Mouse (Mus musculus) T-cell, adult 2 months (primary cell): ENCODE data around the gene Ccdc105.

ENCODE experiments used
- DNase-seq: peaks from one replicate; pipeline ENCODE4 v3.0.0; 2022; ENCODE audit warnings: low spot score

The Ccdc105 gene

DNA sequence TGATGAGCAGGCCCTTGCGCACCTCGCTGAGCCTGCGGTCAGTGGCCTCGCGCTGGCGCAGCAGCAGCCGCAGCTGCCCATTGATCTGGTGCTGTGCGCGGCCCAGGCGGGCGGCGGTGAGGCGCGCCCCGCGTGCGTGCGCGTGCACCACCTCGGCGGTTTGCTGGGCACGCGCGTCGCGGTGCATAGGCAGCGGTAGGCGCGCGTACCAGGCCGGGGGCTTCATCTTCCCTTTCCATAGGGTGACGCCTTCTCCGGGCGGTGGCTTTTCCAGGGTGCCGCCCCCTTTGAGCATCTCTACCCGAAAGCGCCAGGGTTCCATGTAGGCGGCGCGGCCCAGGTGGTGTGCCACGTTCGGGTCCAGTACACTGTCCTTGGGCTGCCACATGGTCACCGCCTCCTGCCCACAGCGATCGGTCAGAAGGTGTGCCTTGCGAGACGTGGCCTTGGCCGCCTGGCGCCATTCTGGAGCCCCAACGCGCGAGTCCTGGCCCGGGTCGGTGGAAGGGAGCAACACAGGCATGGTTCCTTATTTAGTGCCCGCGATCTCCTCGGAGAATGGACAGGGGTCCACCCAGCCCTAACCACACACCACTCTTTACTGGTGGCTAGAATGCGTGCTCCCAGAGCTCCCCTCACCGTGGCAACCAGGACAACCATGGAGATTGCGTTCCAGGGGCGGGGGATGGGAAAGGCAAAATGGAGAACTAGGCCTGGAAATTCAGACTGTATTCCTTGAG lies at the start of gene Ccdc105:
Ccdc105 (minus strand) TSS at position 614 of the 740 bp plus-strand sequence.
- DNase-seq: no peak

DNA sequence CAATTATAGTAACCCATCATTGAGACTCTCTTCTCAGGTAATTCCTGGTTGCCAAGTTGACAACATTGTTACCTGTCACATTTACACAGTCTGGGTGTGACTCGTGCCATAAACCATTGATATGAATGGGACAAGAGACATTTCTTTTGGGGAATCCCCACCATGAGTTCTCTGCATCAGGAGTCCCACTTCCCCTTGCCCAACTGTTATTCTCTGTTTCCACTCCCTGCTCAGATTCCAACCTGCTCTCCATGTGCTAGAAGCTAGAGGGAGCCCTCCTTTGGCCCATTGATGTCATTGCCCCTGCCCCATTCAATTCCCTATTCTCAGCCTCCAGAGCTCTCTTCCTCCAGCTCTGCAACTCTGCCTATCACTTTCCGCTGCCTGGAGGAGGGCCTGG lies 48.6 kb upstream of the Ccdc105 start:
- no peak for DNase-seq

DNA sequence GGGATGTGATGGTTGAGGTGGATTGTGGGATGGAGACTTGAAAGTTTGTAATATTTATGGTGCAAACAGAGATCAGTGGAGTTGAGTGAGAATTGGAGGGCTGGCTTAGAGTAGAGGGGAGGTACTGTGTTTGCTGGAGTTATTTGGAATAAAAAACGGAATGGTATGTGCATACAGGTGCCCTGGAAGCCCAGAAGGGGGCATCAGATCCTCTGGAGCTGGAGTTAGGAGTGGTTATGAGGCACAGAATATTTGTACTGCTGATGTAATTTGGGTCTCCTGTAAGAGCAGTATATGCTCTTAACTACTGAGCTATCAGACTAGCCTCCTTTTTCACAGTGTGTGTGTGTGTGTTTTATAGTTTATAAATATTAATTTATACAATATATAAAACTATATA lies 37.7 kb upstream of the Ccdc105 start:
- no peak for DNase-seq

DNA sequence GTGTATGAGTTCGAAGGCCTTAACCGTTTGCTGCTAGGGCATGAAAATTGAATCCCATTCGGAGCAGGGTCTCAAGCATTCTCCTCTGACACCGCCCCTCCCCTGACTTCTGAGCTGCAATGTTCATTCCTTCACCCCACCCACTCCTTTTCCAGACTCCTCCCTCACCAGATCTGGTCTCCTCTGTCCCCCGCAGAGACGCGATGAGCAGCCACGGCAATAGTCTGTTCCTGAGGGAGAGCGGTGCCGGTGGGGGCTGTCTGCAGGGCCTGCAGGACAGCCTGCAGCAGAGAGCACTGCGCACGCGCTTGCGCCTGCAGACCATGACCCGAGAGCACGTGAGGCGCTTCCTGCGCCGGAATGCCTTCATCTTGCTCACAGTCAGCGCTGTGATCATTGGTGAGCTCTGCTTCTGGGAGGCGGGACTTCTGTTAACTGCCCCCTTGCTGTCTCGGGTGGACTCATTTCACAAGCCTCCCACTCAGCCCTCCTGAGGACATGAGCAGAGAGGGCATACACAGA lies 34.8 kb upstream of the Ccdc105 start:
- no peak for DNase-seq

DNA sequence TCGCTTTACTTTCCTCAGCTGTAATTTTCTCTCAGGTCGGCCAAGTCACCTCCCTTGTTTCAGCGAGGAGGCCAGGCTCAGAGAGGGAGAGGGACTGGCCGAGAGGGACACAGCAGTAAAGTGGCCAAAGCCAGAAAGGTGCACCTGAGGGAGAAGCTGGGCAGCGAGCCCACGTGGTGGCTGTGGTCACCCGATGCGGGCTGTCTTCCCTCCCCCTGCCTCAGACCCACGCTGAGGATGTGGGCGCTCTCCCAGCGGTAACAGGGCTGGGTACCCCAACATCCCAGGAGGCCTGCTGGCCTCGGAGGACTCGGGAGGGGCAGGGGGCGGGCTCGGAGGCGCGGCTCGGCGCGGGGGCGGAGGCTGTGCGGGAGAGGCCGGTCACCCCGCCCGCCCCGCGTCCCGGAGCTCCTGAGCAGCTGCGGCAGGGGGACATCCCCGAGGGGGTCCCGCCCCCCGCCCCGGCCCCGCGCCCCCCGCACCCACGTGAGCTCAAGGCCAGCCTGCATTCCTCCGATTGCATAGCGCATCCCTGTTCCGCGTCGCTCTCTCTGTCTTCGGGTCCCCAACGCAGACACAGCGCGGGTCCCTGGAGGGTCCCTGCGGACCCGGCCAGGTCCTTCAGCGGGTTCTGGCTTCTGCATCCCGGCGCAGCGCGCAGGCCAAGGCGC lies 27.3 kb upstream of the Ccdc105 start, which contains the start of gene Slc1a6:
Slc1a6 (plus strand) TSS at position 516 of the 671 bp plus-strand sequence.
- no peak for DNase-seq

DNA sequence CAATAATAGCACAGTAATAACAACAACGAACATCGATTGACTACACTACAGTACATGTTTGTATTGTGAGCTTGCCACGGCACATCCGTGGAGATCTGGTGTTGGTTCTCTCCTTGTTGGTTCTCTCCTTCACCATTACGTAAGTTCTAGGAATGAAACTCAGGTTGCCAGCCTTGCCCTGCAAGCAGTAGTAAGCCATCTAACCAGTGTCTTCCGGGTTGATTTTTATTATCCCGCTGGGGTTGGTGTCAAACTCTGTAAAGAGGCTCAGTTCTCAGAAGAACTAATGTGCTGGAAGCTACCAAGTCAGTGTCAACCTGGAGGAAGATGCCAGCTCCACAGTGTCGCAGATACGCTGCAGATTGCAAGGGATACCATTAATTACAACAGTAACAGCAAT lies 26.7 kb upstream of the Ccdc105 start:
- DNase-seq: no peak

DNA sequence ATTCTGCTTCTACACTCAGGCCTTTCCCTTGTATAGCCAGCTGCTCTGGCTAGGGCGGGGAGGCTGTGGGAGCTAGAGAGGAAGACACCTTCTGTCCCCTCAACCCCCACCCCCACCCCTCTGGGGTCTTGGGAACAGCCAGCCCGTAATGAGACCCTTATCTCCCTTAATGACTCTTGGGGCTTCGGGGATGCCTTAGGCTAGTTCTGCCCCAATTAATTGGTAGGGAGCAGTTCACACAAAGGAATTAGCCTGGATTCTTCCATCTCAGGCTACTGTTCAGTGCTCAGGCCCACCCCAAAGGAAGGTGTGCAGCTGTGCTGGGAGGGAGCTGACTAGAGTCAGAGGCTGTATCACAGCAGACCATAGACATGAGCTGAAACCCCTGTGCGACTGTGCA lies 23.0 kb upstream of the Ccdc105 start:
- no peak for DNase-seq

DNA sequence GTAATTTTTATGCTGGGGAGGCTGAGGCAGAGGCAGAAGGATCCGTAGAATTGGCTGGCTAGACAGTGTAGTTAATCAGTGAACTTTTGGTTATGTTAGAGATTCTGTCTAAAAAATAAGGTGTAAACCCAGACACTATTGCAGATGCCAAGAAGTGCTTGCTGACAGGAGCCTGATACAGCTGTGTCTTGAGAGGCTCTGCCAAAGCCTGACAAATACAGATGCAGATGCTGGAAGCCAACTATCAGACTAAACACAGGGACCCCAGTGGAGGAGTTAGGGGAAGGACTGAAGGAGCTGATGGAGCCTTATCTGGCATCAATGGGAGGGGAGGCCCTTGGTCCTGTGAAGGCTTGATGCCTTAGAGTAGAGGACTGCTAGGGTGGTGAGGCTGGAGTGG lies 12.7 kb upstream of the Ccdc105 start:
- DNase-seq: no peak

DNA sequence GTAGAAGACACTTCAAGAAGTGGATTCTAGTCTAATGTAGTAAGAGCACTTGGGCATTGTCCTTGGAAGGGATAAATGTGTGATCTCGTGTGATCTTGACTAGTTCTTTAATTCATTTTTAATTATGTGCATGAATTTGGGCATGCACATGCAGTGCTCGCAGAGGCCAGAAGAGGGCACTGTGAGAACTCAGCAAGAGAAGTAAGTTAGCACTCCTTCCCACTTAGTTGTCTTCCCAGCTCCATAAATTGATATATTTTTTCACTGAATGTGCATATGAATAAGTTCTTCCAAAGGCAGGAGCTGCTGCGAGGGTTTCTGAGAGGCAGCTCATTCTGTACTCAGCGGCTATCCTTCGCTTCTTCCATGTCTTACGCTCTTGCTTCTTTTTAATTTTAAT lies 3.2 kb upstream of the Ccdc105 start:
- no peak for DNase-seq

DNA sequence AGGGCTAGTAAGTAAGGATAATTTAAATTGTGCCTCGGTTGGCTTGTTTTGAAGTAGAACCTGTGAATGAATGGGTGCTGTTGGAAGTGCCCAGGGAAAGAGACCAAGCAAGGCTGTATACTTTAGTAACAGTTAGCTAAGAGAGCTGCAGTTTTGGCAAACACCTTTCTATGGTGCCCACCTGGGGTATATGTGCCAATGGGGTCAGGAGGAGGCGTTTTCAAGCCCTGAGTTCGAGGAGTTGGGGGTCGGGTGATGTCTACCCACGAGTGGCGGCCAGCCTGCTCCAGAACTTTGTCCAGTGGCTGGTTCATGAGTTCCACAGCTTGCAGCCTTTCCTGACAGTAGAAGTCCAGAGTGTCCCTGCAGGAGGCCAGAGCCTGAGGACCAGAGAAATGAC lies 3.9 kb downstream of the Ccdc105 start:
- no peak for DNase-seq

DNA sequence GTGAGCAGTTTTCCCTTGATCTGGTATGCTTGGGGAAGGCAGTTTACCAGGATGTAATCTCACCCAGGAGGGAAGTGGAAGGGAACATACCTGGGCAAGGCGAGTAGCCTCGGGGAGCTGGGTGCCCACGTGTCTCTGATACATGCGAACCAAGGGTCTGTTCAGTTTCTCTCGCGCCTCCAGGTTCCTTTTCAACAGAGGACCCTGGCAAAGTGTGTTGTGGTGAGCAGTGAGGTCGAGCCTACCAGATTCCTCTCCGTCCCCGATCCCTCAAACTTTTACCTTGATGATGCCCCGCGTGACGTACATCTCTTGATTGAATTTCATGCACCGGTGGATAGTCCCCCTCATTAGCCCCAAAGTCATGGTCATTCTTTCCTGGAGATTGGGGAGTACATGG lies 4.7 kb downstream of the Ccdc105 start:
- no peak for DNase-seq

DNA sequence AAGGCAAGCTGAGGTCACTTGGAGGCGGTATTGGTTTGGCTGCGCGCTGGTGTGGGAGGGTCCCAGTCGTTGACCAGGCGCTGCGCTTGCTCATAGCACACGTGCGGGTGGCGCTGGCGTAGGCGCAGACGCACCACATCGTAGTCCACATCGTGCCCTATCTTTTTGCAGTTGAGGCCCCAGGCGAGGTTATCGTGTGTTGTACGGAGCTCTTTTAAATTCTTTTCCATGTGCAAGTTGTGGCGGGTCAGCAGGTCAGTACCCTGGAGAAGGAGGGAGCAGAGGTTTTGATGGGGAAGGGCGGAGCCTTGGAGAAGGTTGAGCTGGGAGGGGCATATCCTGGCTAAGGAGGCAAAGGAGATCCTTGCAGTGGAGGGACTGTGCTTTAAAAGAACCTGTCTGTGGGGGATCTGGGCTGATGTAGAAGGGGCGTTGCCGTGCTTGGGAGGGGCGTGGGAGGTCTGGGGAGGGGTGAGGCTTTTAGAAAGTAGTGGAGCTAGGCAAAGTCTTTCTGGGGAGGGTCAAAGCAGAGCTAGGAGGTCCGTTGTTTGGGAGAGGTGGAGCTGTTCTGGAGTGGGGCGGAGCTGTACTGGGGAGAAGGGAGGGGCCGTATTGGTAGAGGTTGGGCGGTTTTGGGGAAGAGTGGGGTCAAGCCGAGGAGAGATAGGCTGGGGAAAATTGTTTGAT lies 5.7 kb downstream of the Ccdc105 start:
- no peak for DNase-seq

DNA sequence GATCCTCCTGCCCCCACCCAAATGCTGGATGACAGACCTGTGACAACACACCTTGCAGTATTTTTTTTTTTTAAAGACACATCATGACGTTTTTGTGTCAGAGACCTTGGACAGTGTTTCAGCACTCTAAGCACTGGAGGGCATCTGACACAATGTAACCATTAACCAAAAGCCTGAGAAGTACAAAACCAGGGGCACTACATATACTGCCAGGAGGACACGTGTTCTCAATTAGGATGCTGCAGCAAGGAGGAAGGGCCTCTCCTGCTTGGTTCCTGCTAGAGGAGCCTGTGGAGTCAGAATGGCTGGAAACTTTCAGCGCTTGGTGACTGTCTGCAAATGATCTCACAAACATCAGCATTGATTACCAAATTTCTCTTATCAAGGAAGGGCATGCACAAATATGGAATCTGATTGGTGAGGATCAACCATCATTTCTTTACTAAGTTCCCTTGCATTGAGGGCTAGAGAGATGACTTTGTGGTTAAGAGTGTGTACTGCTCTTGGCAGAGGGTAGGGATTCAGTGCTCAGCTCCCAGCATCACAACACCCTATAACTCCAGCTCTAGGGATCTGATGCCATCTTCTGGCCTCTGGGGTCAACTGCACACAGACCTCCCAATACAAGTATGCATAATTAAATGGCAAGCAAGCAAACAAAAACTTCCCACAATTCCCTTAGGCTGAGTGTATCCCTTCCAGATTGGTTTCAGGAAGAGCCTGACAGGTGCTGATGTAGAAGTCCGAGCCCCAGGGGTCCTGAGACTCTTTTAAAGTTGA lies 7.2 kb downstream of the Ccdc105 start:
- DNase-seq: no peak

DNA sequence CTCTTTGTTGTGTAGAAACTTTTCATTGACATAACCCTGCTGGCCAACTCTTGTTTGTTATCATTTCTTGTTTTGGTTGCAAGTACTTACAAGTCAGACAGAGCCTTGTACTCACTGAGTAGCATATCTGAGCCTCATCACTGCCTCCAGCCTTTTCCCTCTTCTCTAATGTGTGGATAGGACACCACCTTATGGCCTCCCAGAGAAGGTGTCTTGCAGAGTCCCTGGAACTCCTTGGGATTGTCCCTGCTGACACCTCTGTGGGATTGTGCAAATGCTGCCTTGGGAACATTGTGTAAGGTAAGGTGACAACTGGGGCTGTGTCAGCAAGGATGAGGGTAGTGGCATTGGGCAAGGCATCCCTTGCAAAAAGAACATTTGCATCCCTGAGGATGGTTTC lies 9.1 kb downstream of the Ccdc105 start:
- DNase-seq: no peak

DNA sequence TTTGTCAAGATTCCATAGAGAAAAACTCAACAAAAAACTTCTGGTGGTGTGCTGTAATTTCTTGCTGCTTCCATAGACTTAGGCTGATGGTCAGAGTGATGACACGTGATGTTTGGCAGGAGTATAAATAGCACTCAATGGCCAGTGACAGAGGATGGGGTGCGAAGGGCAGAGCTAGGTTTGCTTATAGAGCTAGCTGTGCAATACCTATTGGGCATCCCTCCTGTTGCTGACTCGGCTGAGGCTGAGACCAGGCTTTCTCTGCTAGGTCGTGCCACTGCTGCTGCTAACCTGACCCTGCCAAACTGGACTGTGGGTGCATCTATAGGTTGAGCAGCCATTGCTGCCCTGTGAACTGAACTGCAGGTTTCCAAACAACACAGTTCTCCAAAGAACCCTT lies 13.0 kb downstream of the Ccdc105 start:
- DNase-seq: no peak

DNA sequence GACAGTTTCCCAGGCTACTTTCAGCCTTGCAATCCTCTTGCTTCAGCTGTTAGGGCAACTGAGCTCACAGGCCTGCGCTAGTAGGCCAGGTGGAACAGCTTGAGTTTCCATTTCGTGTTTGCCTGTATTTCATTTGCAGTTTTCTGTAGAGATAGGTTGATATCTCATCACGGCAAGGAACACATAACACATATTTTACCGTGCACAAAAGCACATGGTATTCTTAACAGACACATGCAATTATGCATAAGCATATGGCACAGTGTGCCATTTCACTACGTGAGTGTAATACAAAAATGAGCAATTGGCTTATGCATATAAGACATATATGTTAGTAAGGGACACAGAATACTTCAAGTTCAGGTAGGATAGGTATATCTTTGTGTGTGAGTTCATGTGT lies 25.0 kb downstream of the Ccdc105 start:
- DNase-seq: no peak

DNA sequence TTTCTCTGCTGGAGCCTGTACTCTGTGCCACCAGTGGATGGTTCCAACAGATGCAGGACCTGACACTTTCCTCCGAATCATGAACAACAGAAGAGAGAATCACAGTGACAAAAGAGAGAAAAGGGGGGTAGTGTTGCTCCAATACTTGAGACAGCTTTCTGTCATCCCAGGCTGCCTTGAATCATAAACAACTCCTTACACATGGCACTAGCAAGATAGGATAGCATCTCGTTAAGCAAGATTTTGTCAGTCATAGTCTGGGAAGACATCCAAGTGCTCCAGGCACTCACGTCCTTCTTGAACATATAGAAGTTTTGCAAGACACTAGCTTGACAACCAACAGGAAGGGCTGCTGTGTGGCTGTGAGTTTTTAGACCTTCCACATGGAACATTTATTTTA lies 25.8 kb downstream of the Ccdc105 start:
- no peak for DNase-seq

DNA sequence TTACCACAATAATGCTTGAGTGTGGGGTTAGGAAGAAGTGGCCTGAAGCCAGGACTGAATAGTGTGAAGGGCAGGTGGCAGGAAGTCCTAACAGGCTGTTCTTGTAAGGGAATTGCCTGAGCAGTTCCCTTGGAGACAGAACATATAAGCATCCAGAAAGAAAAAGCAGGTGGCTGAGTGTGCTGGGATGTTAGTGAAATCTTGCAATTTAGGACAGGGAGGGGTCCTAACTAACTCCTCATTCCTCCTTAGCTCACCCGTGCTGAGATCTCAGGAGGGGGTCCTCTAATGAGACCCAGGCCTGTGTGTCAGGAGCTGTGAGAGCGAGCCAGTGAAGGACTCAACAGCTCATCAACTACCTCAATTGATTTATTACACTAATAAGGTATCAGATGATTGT lies 29.4 kb downstream of the Ccdc105 start:
- no peak for DNase-seq

DNA sequence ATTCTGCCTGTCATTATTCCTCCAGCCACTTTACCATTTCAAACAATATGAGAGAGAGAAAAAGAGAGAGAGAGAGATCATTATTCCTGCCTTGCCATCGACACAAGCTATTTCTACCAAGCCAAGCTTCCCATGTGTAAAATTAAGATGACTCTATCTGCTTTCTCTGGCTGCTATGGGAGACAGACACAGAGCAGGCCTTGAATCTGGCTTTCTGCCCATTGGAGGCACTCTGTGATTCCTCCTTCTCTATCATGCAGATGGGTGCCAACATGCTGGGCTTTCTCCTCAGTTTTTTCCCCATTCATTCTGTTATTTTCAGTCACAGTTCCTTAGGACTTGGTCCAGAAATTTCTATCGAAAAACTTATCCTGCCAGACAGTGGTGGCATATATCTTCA lies 30.2 kb downstream of the Ccdc105 start:
- no peak for DNase-seq

DNA sequence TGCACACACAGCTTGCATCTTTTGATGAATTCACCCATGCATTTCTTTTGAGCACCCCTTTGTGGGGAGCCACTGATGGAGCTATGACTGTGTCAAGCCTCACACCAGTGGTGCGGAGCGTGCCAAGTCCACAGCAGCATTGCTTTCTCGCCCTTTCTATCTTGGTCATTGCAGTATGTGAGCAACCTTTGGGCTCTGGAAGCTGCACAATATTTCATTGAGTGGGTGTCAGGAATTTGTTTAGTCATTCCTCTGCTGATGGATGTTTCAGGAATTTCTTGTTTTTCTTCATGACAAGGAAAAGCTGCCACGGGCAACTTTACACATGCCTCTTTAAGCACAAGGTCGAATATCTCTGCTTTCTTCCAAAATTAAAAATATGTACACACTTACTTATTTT lies 30.8 kb downstream of the Ccdc105 start:
- no peak for DNase-seq

DNA sequence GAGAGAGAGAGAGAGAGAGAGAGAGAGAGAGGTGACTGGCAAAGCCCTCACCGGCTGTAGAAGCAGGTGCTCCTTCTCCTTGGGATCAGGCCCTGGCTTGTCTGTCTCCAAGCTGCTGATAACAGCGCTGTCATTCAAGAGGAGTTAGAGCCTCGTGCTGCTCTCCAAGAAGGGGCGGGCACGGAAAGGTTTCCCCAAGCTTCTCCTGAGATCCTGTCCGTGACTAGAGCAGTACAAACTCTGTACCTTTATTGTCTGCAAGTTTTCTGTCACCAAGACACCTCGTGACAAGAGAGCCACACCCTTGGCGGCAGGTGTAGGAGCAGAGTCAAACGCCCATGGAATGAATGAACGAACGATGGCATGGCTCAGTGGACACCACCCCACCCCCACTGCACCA lies 34.8 kb downstream of the Ccdc105 start, which contains the start of gene Casp14:
Casp14 (minus strand) TSS at position 239 of the 400 bp plus-strand sequence.
- no peak for DNase-seq

DNA sequence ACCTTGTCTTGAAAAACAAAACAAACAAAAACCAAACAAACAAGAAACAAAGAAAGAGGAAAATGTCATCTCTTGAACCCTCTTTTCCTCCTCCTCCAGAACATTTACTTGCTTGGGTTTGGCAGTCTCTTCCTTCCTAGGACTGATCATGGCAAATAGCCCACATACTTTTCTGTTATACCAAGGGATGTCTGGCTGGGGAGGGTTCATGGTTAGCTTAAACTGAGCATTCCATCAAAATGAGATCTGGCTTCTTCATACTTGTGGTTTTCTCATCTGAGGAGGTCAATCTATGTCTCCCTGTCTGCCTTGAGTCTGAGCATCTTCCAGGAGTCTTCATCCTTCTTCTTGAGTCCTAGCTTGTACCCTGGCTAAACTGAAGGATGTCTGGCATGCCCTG lies 36.6 kb downstream of the Ccdc105 start:
- DNase-seq: no peak
